Mouse (Mus musculus) adrenal gland, adult (tissue): ENCODE data around the gene Fry.
A peak's percentile ranks its signal among the peaks of the same experiment; 100 is the strongest.
"Not testable (repeated sequence)": the region's sequence is repeated elsewhere in the genome, so short reads cannot be mapped to it uniquely, and the experiment has no call there.

Experiments
- DNase-seq, 2 experiments: peaks; one replicate each; pipeline ENCODE4 v3.0.0; 2022 to 2023; ENCODE audit warnings: low spot score in 1 of 2; ENCODE audit not compliant: inconsistent age in 2 of 2

The Fry gene

DNA sequence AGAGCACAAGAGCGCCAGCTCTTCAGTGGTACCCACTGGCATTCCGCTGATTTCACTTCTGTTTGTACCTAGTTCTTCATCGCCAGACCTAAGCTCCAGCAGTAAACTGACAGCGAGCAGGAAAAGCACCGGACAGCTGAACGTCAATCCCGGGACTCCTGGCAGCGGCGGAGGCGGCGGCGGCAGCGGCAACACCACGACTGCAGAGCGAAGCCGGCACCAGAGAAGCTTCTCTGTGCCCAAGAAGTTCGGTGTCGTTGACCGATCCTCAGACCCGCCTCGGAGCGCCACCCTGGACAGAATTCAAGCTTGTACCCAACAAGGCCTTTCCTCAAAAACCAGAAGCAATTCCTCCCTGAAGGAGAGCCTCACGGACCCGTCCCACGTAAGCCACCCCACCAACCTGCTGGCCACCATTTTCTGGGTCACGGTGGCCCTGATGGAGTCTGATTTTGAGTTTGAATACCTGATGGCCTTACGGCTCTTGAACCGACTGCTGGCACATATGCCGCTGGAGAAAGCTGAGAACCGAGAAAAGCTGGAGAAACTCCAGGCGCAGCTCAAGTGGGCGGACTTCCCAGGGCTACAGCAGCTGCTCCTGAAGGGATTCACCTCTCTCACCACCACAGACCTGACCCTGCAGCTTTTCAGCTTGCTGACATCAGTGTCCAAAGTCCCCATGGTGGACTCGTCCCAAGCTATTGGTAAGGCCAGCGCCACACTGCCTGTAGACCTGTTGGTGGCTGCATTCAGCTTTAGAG is 318.4 kb downstream of the Fry start:
- peak in 1 of 2 experiments; percentile 42 for DNase-seq

DNA sequence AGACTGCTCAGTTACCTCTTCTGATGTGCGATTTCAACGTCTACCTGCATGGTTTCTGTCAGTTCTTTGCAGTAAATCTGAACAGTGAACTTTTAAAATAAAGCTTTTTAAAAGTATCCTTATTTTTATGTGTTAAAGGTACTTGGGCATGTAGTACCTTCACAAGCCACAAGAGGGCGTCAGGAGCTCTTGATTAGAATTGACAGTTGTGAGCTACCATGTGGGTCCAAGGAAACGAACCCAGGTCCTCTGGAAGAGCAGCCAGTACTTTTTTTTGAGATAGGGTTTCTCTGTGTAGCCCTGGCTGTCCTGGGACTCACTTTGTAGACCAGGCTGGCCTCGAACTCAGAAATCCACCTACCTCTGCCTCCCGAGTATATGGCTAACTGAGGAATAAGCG is 323.2 kb downstream of the Fry start:
- peak; percentile 29 to 73 for DNase-seq

DNA sequence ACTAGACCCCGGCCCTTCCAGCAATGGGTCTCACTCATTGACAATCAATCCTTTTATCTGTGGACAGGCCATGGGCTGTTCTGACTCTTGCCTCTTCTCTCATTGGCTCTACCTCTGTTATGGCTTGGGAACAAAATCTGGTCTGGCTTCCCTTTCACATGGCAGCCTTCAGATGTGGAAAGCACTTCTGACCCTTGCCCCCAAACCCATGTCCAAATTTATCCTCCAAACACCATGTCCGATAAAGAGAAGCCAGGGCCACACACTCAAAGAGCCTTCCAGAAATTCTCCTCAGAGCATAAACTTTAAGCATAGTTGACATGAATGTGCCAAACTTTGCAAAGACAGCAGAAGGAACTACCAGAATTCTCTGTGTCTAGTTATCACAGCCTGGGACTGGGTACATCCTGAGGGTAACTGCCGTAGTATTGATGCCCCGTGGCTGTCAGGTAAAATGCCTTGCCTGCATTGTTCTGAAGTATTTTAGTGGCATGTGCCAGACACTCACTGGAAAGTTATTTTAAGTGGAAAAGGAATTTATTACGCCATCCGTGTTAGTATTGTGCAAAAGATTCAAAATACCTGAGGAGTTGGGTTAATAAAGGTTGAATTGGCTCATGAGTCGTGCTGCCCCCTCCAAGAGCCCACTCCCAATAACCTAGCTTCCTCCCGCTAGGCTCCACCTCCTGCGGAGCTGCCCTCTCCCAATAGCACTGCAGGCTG is 333.0 kb downstream of the Fry start:
- no peak for DNase-seq

DNA sequence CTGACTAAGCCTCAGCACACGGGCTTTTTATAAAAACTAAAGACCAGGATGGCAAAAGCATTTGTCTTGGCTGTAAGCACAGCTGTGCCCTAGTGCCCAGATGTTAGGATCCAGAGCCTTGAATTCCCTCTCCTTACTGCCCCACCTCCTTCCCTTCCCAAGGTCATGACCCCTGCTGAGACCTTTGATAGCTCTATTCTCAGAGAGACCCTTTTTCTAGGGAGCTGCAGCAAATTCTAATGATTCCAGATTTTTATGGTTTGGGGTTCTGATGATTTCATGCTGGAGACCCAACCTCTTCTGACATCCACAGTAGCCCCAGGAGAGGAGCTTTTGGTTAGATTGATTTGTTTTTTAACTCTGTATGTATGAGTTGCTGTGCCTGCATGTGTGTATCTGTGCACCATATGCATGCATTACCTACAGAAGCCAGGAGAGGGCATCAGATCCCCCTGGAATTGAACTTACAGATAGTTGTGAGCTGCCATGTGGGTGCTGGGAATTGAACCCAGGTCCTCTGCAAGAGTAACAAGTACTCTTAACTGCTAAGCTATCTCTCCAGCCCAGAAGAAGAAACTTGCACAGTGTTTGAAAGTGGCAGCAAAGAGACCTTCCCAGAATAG is 333.7 kb downstream of the Fry start:
- DNase-seq, result no peak

DNA sequence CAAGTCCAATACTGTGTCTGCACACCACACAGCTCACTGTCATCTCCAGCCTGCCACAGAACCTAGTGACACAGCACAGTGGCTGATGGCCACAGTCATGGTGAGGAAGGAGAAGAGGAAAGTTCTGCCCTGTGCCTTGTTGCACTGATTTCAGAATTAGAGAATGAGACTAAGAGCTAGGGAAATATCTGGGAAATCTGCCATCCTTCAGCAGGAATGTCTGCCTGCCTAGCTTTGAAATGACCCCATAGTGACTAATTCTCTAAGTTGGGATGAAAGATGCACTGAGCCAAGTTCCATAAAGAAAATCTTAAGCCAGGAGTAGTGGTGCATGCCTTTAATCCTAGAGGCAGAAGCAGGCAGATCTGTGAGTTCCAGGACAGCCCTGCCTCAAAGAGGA is 334.2 kb downstream of the Fry start:
- no peak for DNase-seq

DNA sequence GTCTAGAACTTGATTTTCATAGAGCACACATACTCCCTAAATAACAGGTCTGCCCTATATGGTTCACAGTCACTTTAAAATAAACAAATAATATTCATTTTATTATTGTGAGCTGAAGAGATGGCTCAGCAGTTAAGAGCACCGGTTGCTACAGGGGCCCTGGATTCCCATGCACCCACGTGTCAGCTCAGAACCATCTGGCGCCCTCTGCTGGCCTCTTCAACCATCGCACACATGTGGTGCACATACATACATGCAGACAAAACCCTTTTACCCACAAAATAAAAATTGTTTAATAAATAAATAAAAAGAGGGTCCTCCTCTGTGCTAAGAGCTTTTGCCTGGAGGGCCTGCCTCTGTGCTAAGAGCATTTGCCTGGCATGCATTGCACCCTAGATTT is 335.0 kb downstream of the Fry start:
- no peak for DNase-seq

DNA sequence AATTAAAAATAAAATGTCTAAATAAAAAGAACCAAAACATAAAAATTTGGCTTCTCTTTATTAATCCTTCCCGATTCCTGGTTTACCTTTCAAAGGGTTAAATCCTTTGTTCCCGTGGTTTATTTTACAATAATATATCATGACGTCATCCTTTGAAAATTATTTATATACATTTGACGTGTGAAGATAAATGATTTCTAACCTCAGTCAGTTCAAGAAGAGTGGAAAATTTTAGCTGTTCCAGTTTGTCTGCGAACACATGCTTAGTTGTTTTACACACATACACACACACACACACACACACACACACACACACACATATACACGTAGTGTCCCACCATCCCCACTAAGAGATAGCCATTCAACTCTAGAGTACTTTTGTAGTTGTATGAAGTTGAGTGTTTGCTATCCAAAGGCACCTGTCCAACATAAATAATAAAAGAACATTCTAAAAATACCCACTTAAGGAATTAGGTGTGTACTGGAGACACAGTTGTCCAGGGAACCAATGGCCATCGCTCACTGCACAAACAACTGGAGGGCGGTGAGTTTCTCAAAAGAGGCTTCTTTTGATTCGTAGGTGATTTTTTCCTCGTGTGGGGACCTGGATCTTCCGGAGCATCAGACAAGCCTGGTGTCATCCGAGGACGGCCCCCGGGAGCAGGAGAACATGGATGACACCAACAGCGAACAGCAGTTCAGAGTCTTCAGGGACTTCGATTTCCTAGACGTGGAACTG is 338.9 kb downstream of the Fry start:
- DNase-seq, result peak; percentile 29 to 66

DNA sequence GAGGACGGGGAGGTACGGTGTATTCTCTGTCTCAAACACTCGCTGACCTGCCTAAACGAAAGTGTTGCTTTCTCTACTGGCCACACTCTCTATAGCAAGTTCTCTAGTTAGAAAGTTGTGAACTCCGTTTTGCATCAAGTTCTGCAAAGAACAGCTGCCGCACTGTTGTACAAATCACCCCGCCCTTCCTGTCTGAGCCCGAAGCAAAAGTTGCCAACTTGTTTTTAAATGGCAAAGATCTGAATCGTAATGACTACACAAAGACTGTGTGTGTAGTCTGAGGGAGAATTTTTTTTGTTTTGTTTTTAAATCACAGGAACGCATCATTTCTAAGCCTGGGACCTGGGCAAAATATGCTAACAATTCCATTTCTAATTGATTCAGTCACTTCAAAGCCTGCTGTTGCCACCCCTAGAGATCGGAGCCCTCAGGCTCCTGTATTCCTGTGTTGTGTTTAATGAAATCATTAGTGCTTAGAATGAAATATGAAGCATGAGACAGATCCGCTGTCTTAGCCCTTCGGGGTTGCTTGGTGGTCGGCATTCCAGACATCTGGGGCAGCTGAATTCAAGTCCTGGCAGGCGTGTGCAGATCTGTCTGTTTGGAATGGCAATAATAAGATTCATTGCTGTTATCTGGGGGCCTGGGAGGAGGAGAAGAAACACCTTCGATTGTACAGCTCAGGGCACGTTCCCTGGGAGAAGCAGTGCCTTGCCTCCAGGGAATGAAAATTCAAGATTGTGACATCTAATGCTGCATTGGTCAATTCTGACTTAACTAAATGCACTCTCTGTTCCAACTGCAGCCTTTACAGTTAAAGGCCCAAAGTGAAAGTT is 339.7 kb downstream of the Fry start:
- DNase-seq, result no peak

DNA sequence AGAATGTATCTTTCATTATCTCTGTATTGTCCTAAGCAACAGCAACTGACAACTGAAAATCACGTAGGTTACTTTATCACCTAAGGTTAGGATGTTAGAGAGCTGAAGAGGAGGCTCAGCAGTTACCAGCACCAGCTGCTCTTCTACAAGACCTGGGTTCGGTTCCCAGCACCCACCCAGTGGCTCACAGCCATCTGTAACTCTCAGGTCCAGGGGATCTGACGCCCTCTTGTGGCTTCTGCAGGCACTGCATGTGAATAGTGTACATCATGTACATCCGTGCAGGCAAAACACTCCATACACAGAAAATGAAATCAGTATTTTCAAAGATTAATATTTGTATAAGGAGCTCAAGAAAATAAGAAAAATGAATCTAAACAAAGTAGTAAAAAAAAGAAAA is 341.4 kb downstream of the Fry start:
- DNase-seq, result no peak

DNA sequence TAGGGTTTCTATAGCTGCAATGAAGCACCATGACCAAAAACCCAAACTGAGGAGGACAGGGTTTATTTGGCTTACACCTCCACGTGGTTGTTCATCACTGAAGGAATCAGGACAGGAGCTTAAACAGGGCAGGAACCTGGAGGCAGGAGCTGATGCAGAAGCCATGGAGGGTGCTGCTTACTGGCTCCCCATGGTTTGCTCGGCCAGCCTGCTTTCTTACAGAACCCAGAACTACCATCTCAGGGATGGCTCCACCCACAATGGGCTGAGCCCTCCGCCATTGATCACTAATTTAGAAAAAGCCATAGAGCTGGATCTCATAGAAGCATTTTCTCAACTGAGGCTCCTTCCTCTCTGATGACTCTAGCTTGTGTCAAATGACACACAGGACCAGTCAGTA is 346.3 kb downstream of the Fry start:
- peak in 1 of 2 experiments; percentile 18 for DNase-seq

DNA sequence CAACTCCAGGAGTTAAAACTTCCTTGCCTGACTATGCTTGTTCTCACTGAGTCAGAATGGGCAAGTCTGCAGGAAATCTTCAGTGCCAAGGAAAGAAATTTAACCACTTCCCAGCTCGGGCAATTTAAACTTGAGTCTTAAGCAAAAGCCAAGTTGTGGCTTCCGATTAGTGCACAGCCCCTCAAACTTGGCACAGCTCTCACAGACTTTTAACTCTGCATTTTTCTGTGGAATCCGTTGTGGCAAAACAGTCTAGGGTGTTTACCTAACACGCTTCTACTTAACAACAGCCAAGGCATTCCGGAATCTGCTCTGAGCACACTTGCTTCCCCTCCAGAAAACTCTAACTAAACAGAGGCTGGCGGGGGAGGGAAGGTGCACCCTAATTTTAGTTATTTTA is 346.8 kb downstream of the Fry start:
- DNase-seq, result peak in 1 of 2 experiments; percentile 20

DNA sequence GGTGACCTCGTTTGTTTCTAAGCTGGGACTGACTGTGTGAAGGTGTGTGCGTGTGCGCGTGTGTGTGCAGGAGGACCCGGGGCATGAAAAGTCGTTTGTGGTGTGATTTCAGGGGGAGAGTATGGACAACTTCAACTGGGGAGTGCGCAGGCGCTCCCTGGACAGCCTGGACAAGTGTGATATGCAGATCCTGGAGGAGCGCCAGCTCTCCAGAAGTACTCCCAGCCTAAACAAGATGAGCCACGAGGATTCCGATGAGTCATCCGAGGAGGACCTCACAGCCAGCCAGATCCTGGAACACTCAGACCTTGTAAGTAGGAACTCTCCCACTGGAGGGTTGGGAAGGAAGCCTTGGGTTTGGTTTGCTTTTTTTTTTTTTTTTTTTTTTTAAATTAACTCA is 347.7 kb downstream of the Fry start:
- peak; percentile 94 to 95 for DNase-seq

DNA sequence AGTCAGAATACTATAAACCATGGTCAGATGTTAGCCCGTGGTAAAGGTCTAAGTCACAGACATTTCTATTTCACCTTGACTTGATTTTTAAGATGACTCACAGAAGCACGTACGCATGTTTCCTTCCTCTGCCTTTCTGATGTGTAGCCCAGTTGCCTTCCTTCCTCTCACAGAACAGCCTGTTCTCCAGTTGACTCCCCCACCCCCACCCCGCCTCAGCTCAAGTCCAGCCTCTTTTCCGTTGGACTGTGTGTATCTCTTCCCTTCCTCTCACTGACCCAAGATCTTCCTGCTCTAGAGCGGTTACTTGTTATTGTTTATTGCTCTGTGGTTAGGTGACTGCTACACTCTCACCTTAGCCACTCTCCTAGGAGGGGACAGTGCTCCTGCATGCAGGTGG is 350.0 kb downstream of the Fry start:
- peak; percentile 48 to 63 for DNase-seq

DNA sequence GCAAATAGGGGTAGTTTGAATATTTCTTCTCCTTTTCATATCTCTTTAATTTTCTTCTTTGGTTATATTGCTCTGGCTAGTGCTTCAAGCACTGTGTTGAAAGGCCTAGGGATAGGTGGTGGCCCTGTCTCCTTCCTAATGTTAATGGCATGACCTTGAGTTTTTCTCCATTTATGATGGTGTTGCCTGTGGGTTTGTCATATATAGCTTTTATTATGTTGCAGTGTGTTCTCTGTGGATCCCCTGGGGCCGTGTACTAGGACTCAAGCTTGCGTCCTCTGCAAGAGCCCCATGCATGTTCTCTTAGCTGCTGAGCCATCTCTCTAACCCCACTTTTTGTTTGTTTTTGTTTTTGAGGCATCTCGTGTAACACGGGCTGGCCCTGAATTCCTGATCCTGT is 358.9 kb downstream of the Fry start:
- DNase-seq, result no peak

DNA sequence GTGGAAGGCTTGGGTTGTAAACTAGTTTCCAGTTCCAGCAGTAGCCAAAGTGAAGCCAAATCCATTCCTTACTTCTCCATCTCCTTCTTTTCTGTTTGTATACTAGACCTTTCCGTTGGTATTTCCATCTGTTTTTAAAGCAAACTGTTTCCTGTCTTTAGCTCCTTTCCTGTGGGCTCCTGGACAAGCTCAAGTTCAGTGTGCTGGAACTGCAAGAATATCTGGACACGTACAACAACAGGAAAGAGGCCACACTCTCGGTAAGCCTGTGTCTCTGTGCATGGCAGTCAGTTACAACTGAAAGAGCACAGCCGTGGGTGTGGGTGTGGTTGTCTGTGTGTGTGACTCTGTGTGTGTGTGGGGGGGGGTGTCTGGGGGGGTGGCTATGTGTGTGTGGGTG is 360.2 kb downstream of the Fry start:
- no peak for DNase-seq

DNA sequence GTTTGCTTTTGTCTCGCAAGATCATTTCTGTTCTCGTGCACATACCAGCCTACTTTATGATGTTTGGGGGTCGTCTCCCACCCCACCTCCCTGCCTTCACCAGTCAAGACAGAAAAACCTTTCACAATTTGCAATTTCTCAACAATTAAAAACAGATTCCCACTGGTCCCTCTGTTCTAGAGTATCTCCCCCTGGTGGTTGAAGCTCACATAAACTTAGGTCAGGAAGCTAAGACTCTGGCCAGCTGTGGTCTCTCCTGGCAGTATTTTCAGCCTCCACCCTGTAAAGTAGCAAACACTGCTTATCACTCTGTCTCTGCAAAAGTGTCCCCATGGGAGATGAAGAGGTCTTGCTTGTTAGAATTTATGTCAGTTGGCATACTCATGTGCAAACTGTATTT is 366.8 kb downstream of the Fry start:
- DNase-seq, result peak in 1 of 2 experiments; percentile 67

DNA sequence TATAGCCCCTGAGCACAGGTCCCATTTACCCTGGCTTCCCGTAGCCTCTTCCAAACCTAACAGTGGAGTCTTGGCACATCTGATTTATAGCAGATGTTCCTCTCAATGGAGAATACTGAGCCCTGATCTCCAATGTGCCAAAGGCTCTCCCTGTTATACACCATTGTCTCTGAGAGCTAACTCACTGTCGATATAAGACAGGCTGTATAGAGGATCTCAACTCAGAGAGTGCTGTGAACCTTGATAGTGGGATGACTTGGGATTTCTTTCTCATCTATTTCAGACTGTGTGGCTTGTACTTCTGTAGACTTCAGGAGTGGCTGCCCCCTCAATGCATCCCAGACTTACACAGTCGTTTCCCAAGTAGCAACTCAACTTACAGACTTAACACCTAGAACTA is 371.8 kb downstream of the Fry start:
- DNase-seq, result no peak

DNA sequence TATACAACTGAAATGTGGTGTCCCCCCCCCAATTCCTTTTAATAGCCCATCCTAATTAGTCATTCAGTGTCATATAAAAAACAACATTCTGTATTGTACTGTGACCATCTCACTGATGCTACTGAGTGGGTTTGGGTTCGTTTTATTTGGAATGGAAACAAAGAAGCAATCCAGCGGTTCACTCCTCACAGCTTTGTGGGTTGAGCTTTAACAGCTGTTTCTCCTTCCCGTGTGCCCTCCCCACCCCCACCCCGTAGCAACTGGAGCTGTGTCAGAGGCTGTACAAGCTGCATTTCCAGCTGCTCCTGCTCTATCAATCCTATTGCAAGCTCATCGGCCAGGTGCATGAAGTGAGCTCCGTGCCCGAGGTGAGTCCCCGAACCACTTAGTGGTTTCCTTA is 372.4 kb downstream of the Fry start:
- no peak for DNase-seq

DNA sequence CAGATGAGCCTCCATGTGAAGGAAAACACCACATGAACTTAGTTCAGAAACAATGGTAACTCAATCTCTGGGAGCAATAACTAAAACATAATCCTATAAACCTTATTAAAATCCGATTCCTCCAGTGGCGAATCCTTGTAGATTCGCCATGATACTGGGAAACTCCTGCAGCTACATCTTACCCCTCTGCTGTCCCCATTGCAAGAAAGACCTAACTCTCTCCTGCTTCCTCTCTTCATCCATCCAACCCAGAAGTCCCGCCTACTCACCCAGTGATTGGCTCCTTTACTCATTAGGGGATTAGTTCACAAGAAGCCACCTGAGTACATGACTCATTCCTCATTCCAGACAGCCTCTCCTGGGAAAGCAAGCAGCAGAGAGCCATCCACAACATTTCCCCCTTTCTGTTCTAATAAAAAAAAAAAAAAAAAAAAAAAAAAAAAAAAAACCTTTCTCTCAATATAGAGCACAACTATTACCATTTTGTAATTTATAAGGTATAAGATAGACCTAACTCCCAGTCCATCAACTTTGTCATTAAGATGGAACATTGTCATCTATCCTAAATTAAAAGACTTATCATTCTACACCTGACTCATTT is 373.2 kb downstream of the Fry start:
- not testable (repeated sequence) for DNase-seq

DNA sequence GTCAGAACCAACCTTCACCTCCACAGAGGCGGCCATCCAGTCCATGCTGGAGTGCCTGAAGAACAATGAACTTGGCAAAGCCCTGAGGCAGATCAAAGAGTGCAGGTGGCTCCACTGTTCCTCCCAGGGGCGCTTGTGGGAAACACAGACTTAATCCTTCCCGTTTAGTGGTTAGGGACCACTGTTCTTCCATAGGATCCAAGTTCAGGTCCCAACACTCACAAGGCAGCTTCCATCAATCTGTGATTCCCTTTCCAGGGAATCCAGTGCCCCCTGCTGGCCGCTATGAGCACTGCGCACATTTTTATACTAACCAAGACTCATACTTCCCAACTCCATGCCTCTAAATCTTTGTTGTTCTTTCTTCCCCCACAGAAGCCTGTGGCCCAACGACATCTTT is 377.3 kb downstream of the Fry start:
- DNase-seq, result peak; percentile 19 to 71
